Mouse (Mus musculus): ENCODE results near the gene Zfand2b. TPM values are rescaled to one million over a fixed set of nuclear protein-coding genes. Genes with fewer than 3 reads are reported as not detected.

Zfand2b gene
- polyA plus RNA-seq, 1 experiment from 2014 or later = 39.6 TPM

DNA sequence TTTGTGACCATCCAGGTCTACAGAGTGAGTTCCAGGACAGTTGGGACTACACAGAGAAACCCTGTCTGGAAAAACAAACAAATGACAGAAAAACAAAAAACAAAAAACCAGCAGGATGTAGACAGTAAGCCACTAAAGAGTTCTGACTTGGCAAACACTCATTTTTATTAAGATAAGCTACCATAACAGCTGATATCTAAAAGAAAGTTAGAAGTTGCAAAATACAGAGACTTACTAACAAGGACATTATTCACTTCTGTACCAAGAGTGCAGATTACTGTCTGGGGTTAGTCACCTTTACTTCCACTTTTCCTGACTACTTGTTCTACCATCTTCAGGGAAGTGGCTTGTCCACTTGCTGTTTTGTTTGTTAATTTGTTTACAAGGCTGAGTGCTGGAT, 9.5 kb upstream of the Zfand2b start:
- H3K36me3 ChIP-seq (ENCODE audit: control insufficient read depth, insufficient read depth, low read length) = no peaks in the 10 kb centered on the region

DNA sequence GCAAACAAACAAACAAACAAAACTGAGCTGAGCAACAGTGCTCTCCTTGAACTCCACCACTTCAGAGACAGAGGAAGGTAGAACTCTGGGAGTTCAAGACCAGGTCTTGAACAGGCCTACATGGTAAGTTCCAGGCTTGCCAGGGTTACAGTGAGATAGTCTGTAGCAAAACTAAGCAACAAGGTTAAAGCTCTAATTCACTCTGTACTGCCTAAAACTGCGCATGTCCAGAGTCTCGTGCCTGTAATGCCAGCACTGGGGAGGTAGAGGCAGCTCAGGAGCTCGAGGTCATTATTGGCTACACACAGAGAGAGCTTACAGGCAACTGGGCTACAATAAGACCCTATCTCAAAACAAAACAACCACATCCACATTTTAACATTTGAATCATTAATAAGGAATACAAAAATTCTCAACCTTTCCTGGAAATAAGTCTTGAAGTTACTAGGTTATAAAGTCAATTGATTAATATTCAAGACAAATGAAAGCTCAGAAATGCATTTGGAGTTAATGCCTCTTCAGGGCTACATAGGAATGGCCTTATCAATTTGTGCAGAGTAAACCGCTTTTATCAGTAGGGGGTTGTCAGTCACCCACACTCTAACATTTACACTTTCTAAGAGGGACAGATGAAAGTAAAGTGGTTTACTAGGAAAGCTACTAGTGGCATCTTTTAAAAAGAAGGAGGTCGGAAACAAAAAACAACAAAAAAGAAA, 8.7 kb upstream of the Zfand2b start:
- no peak overlapping the region for H3K9ac ChIP-seq (ENCODE audit: low read depth, low read length)
- H3K27ac ChIP-seq (ENCODE audit: low read depth, low read length) = no peak overlapping the region
- H3K4me3 ChIP-seq (ENCODE audit: low read length) = no peak overlapping the region
- H3K4me1 ChIP-seq (ENCODE audit: control insufficient read depth, insufficient read depth, low read length) = no peaks in the 10 kb centered on the region
- H3K4me2 ChIP-seq (replicated peaks; ENCODE audit: low read depth, low read length) = no peak overlapping the region
- peaks cover 3% of the 10 kb centered on the region; the same call in 1 of the 2 replicates for H3K27me3 ChIP-seq (ENCODE audit: control insufficient read depth, insufficient read depth, low read length)
- ATAC-seq (ENCODE audit: low FRiP score, low TSS enrichment) = no peak
- no peaks in the 10 kb centered on the region for H3K36me3 ChIP-seq (ENCODE audit: control insufficient read depth, insufficient read depth, low read length)
- 78% methylated on average over 5 of the region's 5 CpGs for WGBS
- no peaks in the 10 kb centered on the region for H3K9me3 ChIP-seq (ENCODE audit: control insufficient read depth, low read length)

More for the DNA sequence above, 9.5 kb upstream of the Zfand2b start:
- H3K4me2 ChIP-seq (replicated peaks; ENCODE audit: low read depth, low read length) = no peak overlapping the region
- H3K27me3 ChIP-seq (ENCODE audit: control insufficient read depth, insufficient read depth, low read length) = peaks cover 3% of the 10 kb centered on the region; the same call in 1 of the 2 replicates
- H3K9ac ChIP-seq (ENCODE audit: low read depth, low read length) = no peak overlapping the region
- no peak overlapping the region for H3K27ac ChIP-seq (ENCODE audit: low read depth, low read length)
- H3K4me3 ChIP-seq (ENCODE audit: low read length) = no peak overlapping the region
- ATAC-seq (ENCODE audit: low FRiP score, low TSS enrichment) = no peak
- H3K9me3 ChIP-seq (ENCODE audit: control insufficient read depth, low read length) = no peaks in the 10 kb centered on the region
- no peaks in the 10 kb centered on the region for H3K4me1 ChIP-seq (ENCODE audit: control insufficient read depth, insufficient read depth, low read length)

DNA sequence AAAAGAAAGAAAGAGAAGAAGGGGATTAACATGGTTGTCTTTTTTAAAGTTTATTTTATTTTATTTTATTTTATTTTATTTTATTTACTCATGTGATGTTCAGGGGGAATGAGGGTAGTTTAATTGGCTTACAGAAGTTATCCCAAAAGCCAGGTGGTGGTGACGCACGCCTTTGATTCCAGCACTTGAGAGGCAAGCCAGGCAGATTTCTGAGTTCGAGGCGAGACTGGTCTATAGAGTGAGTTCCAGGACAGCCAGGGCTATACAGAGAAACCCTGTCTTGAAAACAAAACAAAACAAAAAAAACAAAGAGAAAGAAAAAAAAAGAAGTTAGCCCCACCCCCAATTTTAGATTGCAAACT, 8.2 kb upstream of the Zfand2b start:
- Histone ChIP-seq H3K27ac (ENCODE audit: low read depth, low read length) (no peak overlapping the region), H3K4me2 (replicated peaks; ENCODE audit: low read depth, low read length) (no peak overlapping the region), H3K36me3 (ENCODE audit: control insufficient read depth, insufficient read depth, low read length) (no peaks in the 10 kb centered on the region), H3K4me3 (ENCODE audit: low read length) (no peak overlapping the region), H3K9ac (ENCODE audit: low read depth, low read length) (no peak overlapping the region), H3K4me1 (ENCODE audit: control insufficient read depth, insufficient read depth, low read length) (no peaks in the 10 kb centered on the region), H3K27me3 (ENCODE audit: control insufficient read depth, insufficient read depth, low read length) (peaks cover 3% of the 10 kb centered on the region; the same call in 1 of the 2 replicates), H3K9me3 (ENCODE audit: control insufficient read depth, low read length) (no peaks in the 10 kb centered on the region)
- 85% methylated on average over 4 of the region's 4 CpGs for WGBS
- ATAC-seq (ENCODE audit: low FRiP score, low TSS enrichment) = no peak

DNA sequence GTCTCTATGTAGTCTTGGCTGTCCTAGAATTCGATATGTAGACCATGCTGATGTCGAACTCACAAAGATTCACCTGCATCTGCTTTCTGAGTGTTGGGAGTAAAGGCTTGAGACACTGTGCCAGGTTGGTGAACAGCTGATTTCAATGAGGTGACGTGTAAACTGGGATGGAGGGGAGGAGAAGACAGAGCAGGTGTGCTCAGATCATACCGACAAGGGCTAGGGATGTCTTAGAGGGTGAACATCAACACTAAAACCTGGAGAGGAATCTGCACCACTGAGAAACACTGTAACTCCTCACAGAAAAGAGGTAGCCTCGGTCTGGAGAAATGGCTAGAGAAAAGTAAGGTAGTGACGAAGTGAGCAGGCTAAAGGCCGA, 364 bp upstream of the Zfand2b start:
- Histone ChIP-seq H3K36me3 (ENCODE audit: control insufficient read depth, insufficient read depth, low read length) (peaks cover 27% of the 10 kb centered on the region), H3K27me3 (ENCODE audit: control insufficient read depth, insufficient read depth, low read length) (no peaks in the 10 kb centered on the region), H3K4me2 (replicated peaks; ENCODE audit: low read depth, low read length) (peak overlapping the region; percentile 48), H3K4me1 (ENCODE audit: control insufficient read depth, insufficient read depth, low read length) (peaks cover 5% of the 10 kb centered on the region), H3K4me3 (ENCODE audit: low read length) (peak overlapping the region; percentile 68), H3K9ac (ENCODE audit: low read depth, low read length) (peak overlapping the region; percentile 68; the same call in 1 of the 2 replicates), H3K27ac (ENCODE audit: low read depth, low read length) (peak overlapping the region; percentile 70; the same call in 1 of the 2 replicates), H3K9me3 (ENCODE audit: control insufficient read depth, low read length) (no peaks in the 10 kb centered on the region)
- peak; percentile 14 for ATAC-seq (ENCODE audit: low FRiP score, low TSS enrichment)
- WGBS = 9% methylated on average over 7 of the region's 7 CpGs

DNA sequence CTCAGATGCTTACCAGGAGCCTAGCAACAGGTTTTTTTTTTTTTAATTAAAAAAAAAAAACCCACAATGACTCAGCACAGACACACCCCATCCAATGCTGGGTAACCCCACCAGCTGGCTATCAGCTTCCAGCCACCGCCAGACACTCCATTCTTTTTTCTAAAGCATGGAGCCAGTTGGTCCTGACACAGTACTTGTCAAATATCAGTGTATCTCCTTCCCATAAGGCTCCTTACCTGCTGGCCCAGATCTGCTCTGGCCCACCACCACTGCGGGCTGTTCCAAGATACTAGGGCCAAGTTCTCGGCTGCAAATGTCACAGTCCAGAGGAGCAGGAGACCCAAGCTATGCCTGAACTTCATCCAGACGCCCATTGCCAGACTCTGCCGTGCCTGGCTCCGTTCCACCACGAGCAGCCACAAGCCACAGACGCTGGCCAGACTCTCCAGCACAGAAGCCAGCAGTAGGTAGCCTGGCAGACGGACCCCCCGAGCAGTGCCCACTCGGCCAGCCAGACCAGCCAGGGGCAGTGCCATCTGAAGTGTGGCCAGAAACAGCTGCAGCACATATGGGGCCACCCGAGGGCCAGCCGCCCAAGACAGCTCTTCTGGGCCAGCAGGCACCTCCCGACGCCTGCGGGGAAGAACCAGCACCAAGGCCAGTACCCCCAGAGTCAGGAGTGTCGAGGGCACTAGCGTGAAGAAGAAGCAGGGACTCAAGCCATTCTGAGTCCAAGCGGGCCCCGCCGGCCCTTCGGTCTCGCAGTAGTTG, 11.1 kb downstream of the Zfand2b start:
- Histone ChIP-seq H3K4me3 (ENCODE audit: low read length) (peak overlapping the region; percentile 49), H3K9ac (ENCODE audit: low read depth, low read length) (peak overlapping the region; percentile 53; the same call in 1 of the 2 replicates), H3K27me3 (ENCODE audit: control insufficient read depth, insufficient read depth, low read length) (no peaks in the 10 kb centered on the region), H3K4me1 (ENCODE audit: control insufficient read depth, insufficient read depth, low read length) (peaks cover 18% of the 10 kb centered on the region), H3K9me3 (ENCODE audit: control insufficient read depth, low read length) (no peaks in the 10 kb centered on the region), H3K27ac (ENCODE audit: low read depth, low read length) (0 out of 2 replicates have a peak overlapping the region, but pooled peaks have one; percentile 7), H3K36me3 (ENCODE audit: control insufficient read depth, insufficient read depth, low read length) (peaks cover 37% of the 10 kb centered on the region), H3K4me2 (replicated peaks; ENCODE audit: low read depth, low read length) (peak overlapping the region; percentile 80)
- 6% methylated on average over 23 of the region's 23 CpGs for WGBS
- peak; percentile 41 for ATAC-seq (ENCODE audit: low FRiP score, low TSS enrichment)

DNA sequence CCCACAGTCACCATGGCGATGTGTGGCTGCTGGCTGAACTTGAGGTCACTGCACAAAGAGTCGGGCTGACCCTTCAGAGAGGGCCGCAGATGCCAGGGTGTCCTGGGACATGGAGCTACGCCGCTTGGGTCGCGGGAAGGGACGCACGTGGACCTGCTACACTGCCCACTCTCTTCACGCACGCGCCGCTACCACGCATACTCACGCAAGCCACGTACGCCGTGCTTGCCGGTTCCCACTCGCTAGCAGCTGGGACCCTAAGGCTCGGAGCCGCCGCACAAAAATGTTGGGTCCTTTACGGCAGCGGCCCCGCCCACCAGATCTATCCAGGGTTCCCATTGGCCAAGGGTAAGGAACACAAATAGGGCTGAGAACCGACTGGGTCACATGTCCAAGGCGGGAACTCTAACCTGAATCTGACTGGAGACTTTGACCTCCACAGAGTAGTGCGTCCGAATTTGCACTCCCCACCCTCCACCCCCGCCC, 11.7 kb downstream of the Zfand2b start, which contains the start of gene Abcb6:
Gene Abcb6 (minus strand): TSS at position 288 of the 486 bp plus-strand sequence.
- 0 out of 2 replicates have a peak within 1 kb of the TSS, but pooled peaks have one; percentile 7 for H3K27ac ChIP-seq (ENCODE audit: low read depth, low read length)

DNA sequence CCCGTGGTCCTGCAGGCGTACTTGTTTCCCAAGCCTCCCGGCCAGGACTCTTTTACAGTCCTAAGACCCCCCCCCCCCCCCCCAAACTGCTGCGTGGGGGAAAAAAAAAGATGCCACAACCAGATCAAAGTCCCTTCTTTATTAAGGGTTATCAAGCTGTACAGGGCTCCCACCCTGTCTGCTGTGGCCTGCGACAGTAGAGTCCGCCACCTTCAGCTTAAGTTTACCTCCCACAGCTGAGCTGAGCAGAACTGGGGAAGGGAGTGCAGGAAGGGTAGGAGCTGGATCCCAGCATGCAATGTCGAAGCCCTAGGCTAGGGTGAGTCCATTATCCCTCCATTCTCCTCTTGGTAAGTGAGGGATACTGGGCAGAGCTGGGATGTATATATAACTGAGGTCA, 12.3 kb downstream of the Zfand2b start:
- ATAC-seq (ENCODE audit: low FRiP score, low TSS enrichment) = no peak
- Histone ChIP-seq H3K4me2 (replicated peaks; ENCODE audit: low read depth, low read length) (peak overlapping the region; percentile 80), H3K9me3 (ENCODE audit: control insufficient read depth, low read length) (no peaks in the 10 kb centered on the region), H3K4me3 (ENCODE audit: low read length) (peak overlapping the region; percentile 49), H3K9ac (ENCODE audit: low read depth, low read length) (0 out of 2 replicates have a peak overlapping the region, but pooled peaks have one; percentile 53), H3K36me3 (ENCODE audit: control insufficient read depth, insufficient read depth, low read length) (peaks cover 40% of the 10 kb centered on the region), H3K27ac (ENCODE audit: low read depth, low read length) (no peak overlapping the region), H3K4me1 (ENCODE audit: control insufficient read depth, insufficient read depth, low read length) (peaks cover 18% of the 10 kb centered on the region), H3K27me3 (ENCODE audit: control insufficient read depth, insufficient read depth, low read length) (no peaks in the 10 kb centered on the region)
- WGBS = 26% methylated on average over 6 of the region's 7 CpGs

More for the DNA sequence above, 11.7 kb downstream of the Zfand2b start, which contains the start of gene Abcb6:
- WGBS = 1% methylated on average over 31 of the region's 31 CpGs
- Histone ChIP-seq H3K4me1 (ENCODE audit: control insufficient read depth, insufficient read depth, low read length) (peaks cover 18% of the 10 kb centered on the region), H3K9ac (ENCODE audit: low read depth, low read length) (peak within 1 kb of the TSS; percentile 53), H3K36me3 (ENCODE audit: control insufficient read depth, insufficient read depth, low read length) (peaks cover 38% of the 10 kb centered on the region), H3K4me2 (replicated peaks; ENCODE audit: low read depth, low read length) (peak within 1 kb of the TSS; percentile 80), H3K9me3 (ENCODE audit: control insufficient read depth, low read length) (no peaks in the 10 kb centered on the region), H3K27me3 (ENCODE audit: control insufficient read depth, insufficient read depth, low read length) (no peaks in the 10 kb centered on the region), H3K4me3 (ENCODE audit: low read length) (peak within 1 kb of the TSS; percentile 49)
- ATAC-seq (ENCODE audit: low FRiP score, low TSS enrichment) = peak; percentile 91

DNA sequence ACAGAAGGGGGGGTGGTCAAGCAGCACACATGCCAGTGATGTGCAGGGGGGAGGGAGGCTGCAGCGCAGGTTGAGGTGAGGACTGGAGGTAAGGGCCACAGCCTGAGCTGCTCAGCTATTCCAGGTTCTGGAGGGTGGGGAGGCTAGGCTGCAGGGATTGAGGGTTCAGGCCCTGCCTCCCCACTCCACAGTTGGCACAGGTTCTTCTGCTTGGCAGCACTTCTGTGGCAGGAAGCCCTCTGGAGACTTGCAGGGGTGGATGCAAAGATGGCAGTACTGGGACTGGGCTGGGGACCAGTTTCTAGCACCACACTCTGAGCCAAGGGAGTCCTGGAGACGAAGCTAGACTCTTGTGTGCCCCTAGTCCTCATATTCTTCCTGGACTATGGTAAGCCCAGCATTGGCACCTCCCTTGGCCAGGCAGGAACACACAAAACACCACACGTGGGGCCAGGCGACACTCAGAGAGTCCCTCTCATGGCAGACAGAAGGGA, 13.0 kb downstream of the Zfand2b start:
- 87% methylated on average over 4 of the region's 4 CpGs for WGBS
- peaks cover 18% of the 10 kb centered on the region for H3K4me1 ChIP-seq (ENCODE audit: control insufficient read depth, insufficient read depth, low read length)
- H3K27me3 ChIP-seq (ENCODE audit: control insufficient read depth, insufficient read depth, low read length) = no peaks in the 10 kb centered on the region
- H3K36me3 ChIP-seq (ENCODE audit: control insufficient read depth, insufficient read depth, low read length) = peaks cover 41% of the 10 kb centered on the region
- H3K9me3 ChIP-seq (ENCODE audit: control insufficient read depth, low read length) = no peaks in the 10 kb centered on the region
- no peak overlapping the region for H3K9ac ChIP-seq (ENCODE audit: low read depth, low read length)
- no peak for ATAC-seq (ENCODE audit: low FRiP score, low TSS enrichment)
- no peak overlapping the region for H3K27ac ChIP-seq (ENCODE audit: low read depth, low read length)
- no peak overlapping the region for H3K4me2 ChIP-seq (replicated peaks; ENCODE audit: low read depth, low read length)
- no peak overlapping the region for H3K4me3 ChIP-seq (ENCODE audit: low read length)

All from kidney, embryonic 14.5 days (tissue).